Mouse (Mus musculus) lung, embryonic 16.5 days (tissue): ENCODE data around the gene Odf3. TPM values are rescaled to one million over a fixed set of nuclear protein-coding genes. Genes with fewer than 3 reads are reported as not detected.

Source experiments
- ATAC-seq: fragments of 200-750 bp; cut with Nextera tagmentation; 2 replicates; pipeline ENCODE4 v1.8.0; 2017; ENCODE audit warnings: low read depth, mild to moderate bottlenecking, moderate library complexity
- H3K27ac ChIP-seq: fragments of 300-500 bp; sonication (generic); 2 replicates; pipeline ENCODE4 v1.5.1; 2014; ENCODE audit warnings: mild to moderate bottlenecking, control low read depth, low read length
- H3K27me3 ChIP-seq: fragments of 300-500 bp; sonication (generic); 2 replicates; pipeline ENCODE4 v1.6.1; 2014; ENCODE audit warnings: low read depth, low read length, mixed read lengths; ENCODE audit not compliant: control insufficient read depth, insufficient read depth
- H3K36me3 ChIP-seq: fragments of 300-500 bp; sonication (generic); 2 replicates; pipeline ENCODE4 v1.6.1; 2014; ENCODE audit warnings: low read length; ENCODE audit not compliant: control insufficient read depth, insufficient read depth
- H3K4me1 ChIP-seq: fragments of 300-500 bp; sonication (generic); replicated peaks from 2 replicates; pipeline ENCODE4 v1.6.1; 2014; ENCODE audit warnings: low read length, mixed read lengths; ENCODE audit not compliant: control insufficient read depth, insufficient read depth
- H3K4me2 ChIP-seq: fragments of 300-500 bp; sonication (generic); 2 replicates; pipeline ENCODE4 v1.6.1; 2014; ENCODE audit warnings: low read depth, low read length, control low read depth
- H3K4me3 ChIP-seq: fragments of 300-500 bp; sonication (generic); 2 replicates; pipeline ENCODE4 v1.5.1; 2014; ENCODE audit warnings: mild to moderate bottlenecking, low read length, control low read depth
- H3K9ac ChIP-seq: fragments of 300-500 bp; sonication (generic); 2 replicates; pipeline ENCODE4 v1.6.1; 2014; ENCODE audit warnings: low read length, control low read depth
- H3K9me3 ChIP-seq: fragments of 300-500 bp; sonication (generic); 2 replicates; pipeline ENCODE4 v1.6.1; 2016; ENCODE audit warnings: low read length; ENCODE audit not compliant: control insufficient read depth
- WGBS: fragments of 180-500 bp; shearing (Covaris S2); extraction: QIAGEN DNeasy Blood & Tissue Kit; methylation state at CpG from one replicate; pipeline ENCODE4 v1.1.7; 2014; 5-methylcytosine and 5-hydroxymethylcytosine counted together
- polyA plus RNA-seq: library from polyadenylated mRNA; unstranded; fragments of >200 nt; fragmentation: Nextera tagmentation; extraction: Ambion mirVana; gene quantifications from 2 replicates; pipeline ENCODE4 v1.2.1, GENCODE M21; 2015

Gene Odf3
- polyA plus RNA-seq = not detected in 2 replicates

- 0 out of 2 replicates have a peak, but pooled peaks have one; percentile 6 for ATAC-seq
- WGBS = 42% methylated on average over 11 of the region's 11 CpGs
- Histone ChIP-seq H3K9ac (0 out of 2 replicates have a peak within 1 kb of the TSS, but pooled peaks have one; percentile 19), H3K9me3 (no peaks in the 10 kb centered on the region), H3K4me3 (no peak within 1 kb of the TSS), H3K27me3 (no peaks in the 10 kb centered on the region; the same call in 1 of the 2 replicates), H3K4me1 (peaks cover 8% of the 10 kb centered on the region), H3K36me3 (peaks cover 12% of the 10 kb centered on the region), H3K4me2 (no peak within 1 kb of the TSS), H3K27ac (no peak within 1 kb of the TSS)
These were observed at the start of gene Odf3 for GRCm38 (mm10) chr7:140847755-140848580. Gene Odf3, plus strand, starts transcription at chr7:140847805.

GRCm38 (mm10) chr7:140798212-140798611 lies 49.4 kb upstream of the Odf3 start:
- no peaks in the 10 kb centered on the region for H3K9me3 ChIP-seq
- H3K9ac ChIP-seq = no peak overlapping the region
- no peaks in the 10 kb centered on the region for H3K4me1 ChIP-seq
- no peak overlapping the region for H3K4me3 ChIP-seq
- H3K27ac ChIP-seq = no peak overlapping the region
- 56% methylated on average over 2 of the region's 2 CpGs for WGBS
- H3K27me3 ChIP-seq = no peaks in the 10 kb centered on the region
- no peaks in the 10 kb centered on the region for H3K36me3 ChIP-seq
- H3K4me2 ChIP-seq = no peak overlapping the region
- no peak for ATAC-seq

- Histone ChIP-seq H3K9me3 (no peaks in the 10 kb centered on the region), H3K27me3 (no peaks in the 10 kb centered on the region), H3K4me2 (no peak overlapping the region), H3K9ac (no peak overlapping the region), H3K4me3 (no peak overlapping the region), H3K36me3 (no peaks in the 10 kb centered on the region), H3K4me1 (no peaks in the 10 kb centered on the region), H3K27ac (no peak overlapping the region)
- no peak for ATAC-seq
- 53% methylated on average over 6 of the region's 6 CpGs for WGBS
These were observed 45.0 kb upstream of the Odf3 start for GRCm38 (mm10) chr7:140802629-140803028.

GRCm38 (mm10) chr7:140805704-140806103 lies 41.9 kb upstream of the Odf3 start:
- Histone ChIP-seq H3K4me3 (no peak overlapping the region), H3K36me3 (no peaks in the 10 kb centered on the region), H3K9ac (no peak overlapping the region), H3K4me1 (no peaks in the 10 kb centered on the region), H3K27ac (no peak overlapping the region), H3K9me3 (no peaks in the 10 kb centered on the region), H3K27me3 (no peaks in the 10 kb centered on the region), H3K4me2 (no peak overlapping the region)
- no peak for ATAC-seq
- 15% methylated on average over 1 of the region's 1 CpGs for WGBS

GRCm38 (mm10) chr7:140810496-140810895 lies 37.1 kb upstream of the Odf3 start:
- Histone ChIP-seq H3K27ac (no peak overlapping the region), H3K27me3 (no peaks in the 10 kb centered on the region), H3K4me2 (no peak overlapping the region), H3K4me1 (no peaks in the 10 kb centered on the region), H3K36me3 (no peaks in the 10 kb centered on the region), H3K9me3 (no peaks in the 10 kb centered on the region), H3K9ac (no peak overlapping the region), H3K4me3 (no peak overlapping the region)
- ATAC-seq = no peak
- 82% methylated on average over 6 of the region's 6 CpGs for WGBS

- Histone ChIP-seq H3K27me3 (no peaks in the 10 kb centered on the region), H3K9ac (no peak overlapping the region), H3K9me3 (no peaks in the 10 kb centered on the region), H3K27ac (no peak overlapping the region), H3K4me1 (no peaks in the 10 kb centered on the region), H3K4me2 (no peak overlapping the region), H3K36me3 (no peaks in the 10 kb centered on the region), H3K4me3 (no peak overlapping the region)
- no peak for ATAC-seq
- WGBS = 73% methylated on average over 13 of the region's 13 CpGs
These were observed 35.9 kb upstream of the Odf3 start for GRCm38 (mm10) chr7:140811714-140812113.

GRCm38 (mm10) chr7:140812850-140813249 lies 34.8 kb upstream of the Odf3 start:
- no peaks in the 10 kb centered on the region for H3K27me3 ChIP-seq
- no peak overlapping the region for H3K4me3 ChIP-seq
- no peaks in the 10 kb centered on the region for H3K4me1 ChIP-seq
- no peak overlapping the region for H3K27ac ChIP-seq
- H3K9me3 ChIP-seq = no peaks in the 10 kb centered on the region
- WGBS = 80% methylated on average over 12 of the region's 12 CpGs
- H3K36me3 ChIP-seq = no peaks in the 10 kb centered on the region
- no peak for ATAC-seq
- no peak overlapping the region for H3K9ac ChIP-seq
- no peak overlapping the region for H3K4me2 ChIP-seq

- no peak overlapping the region for H3K4me2 ChIP-seq
- 34% methylated on average over 4 of the region's 4 CpGs for WGBS
These were observed 27.4 kb upstream of the Odf3 start for GRCm38 (mm10) chr7:140820173-140820572.

GRCm38 (mm10) chr7:140821305-140821652 lies 26.3 kb upstream of the Odf3 start:
- Histone ChIP-seq H3K27me3 (no peaks in the 10 kb centered on the region), H3K9me3 (no peaks in the 10 kb centered on the region), H3K4me3 (peak overlapping the region; percentile 45), H3K27ac (no peak overlapping the region), H3K36me3 (no peaks in the 10 kb centered on the region), H3K9ac (no peak overlapping the region), H3K4me1 (no peaks in the 10 kb centered on the region; the same call in 1 of the 2 replicates), H3K4me2 (peak overlapping the region; percentile 67)
- 44% methylated on average over 5 of the region's 5 CpGs for WGBS
- ATAC-seq = no peak

More at GRCm38 (mm10) chr7:140820173-140820572, 27.4 kb upstream of the Odf3 start:
- no peak overlapping the region for H3K27ac ChIP-seq
- no peak overlapping the region for H3K9ac ChIP-seq
- H3K4me1 ChIP-seq = no peaks in the 10 kb centered on the region; the same call in 1 of the 2 replicates
- no peaks in the 10 kb centered on the region for H3K27me3 ChIP-seq
- H3K4me3 ChIP-seq = no peak overlapping the region
- no peak for ATAC-seq
- no peaks in the 10 kb centered on the region for H3K36me3 ChIP-seq
- H3K9me3 ChIP-seq = no peaks in the 10 kb centered on the region
